In genomic region chr3:45297242-45297853, GRCm38 (mm10) we compare ENCODE assay signal across 11 mouse cellular contexts.
DNase-seq lines count a peak whose midpoint lies in the region; ATAC-seq and TF ChIP-seq lines count a peak whose summit lies in the region.
"Had no signal": no experiment of that assay in that cellular context is flagged by ENCODE, and none has a peak within 500 bp of the region (broad histone marks: within the 10 kb centered on the region; RNA-seq: fewer than 3 reads in every experiment).

No protein-coding gene starts in this region.

- peak; percentile 78 for ATAC-seq in hindbrain, postnatal 0 days
- no peak for ATAC-seq in hindbrain, embryonic 14.5 days (ENCODE audit: low FRiP score)
- no peak for ATAC-seq in megakaryocyte progenitor cell, adult 5-6 weeks (replicated peaks; ENCODE audit: poor library complexity)
- ATAC-seq: inflammation-experienced regulatory T-cells, adult 6 months had no signal

- no peaks in the 10 kb centered on the region for H3K36me3 ChIP-seq in hindbrain, postnatal 0 days (ENCODE audit: insufficient read depth, low read length)
- H3K36me3 ChIP-seq in hindbrain, embryonic 14.5 days (replicated peaks; ENCODE audit: control insufficient read depth, insufficient read depth), result no peaks in the 10 kb centered on the region

- H3K9me3 ChIP-seq in hindbrain, postnatal 0 days (ENCODE audit: low read length), result no peaks in the 10 kb centered on the region
- no peaks in the 10 kb centered on the region for H3K9me3 ChIP-seq in hindbrain, embryonic 14.5 days (ENCODE audit: control insufficient read depth, low read length)
- H3K9me3 ChIP-seq: megakaryocyte, embryonic 14.5 days had no signal

- 56% methylated on average over 12 of the region's 12 CpGs for WGBS in hindbrain, postnatal 0 days
- 76% methylated on average over 12 of the region's 12 CpGs for whole genome bisulfite sequencing in hindbrain, embryonic 14.5 days

- H3K27me3 ChIP-seq in hindbrain, postnatal 0 days (ENCODE audit: insufficient read depth, low read length), result no peaks in the 10 kb centered on the region
- H3K27me3 ChIP-seq in hindbrain, embryonic 14.5 days (ENCODE audit: control insufficient read depth, insufficient read depth, low read length), result no peaks in the 10 kb centered on the region
- H3K27me3 ChIP-seq: megakaryocyte, embryonic 14.5 days had no signal

- H3K9ac ChIP-seq in hindbrain, postnatal 0 days (replicated peaks; ENCODE audit: low read length), result no peak overlapping the region
- no peak overlapping the region for H3K9ac ChIP-seq in hindbrain, embryonic 14.5 days

- H3K27ac ChIP-seq in hindbrain, postnatal 0 days, result no peak overlapping the region
- H3K27ac ChIP-seq in hindbrain, embryonic 14.5 days, result no peak overlapping the region

- TF ChIP-seq CTCF in hindbrain, postnatal 0 days (IDR thresholded peaks at IDR 0.05; ENCODE audit: low read depth), result no peak

- H3K4me3 ChIP-seq in hindbrain, postnatal 0 days (ENCODE audit: low read length), result no peak overlapping the region
- H3K4me3 ChIP-seq in hindbrain, embryonic 14.5 days (replicated peaks; ENCODE audit: low read length), result no peak overlapping the region
- H3K4me3 ChIP-seq: megakaryocyte, embryonic 14.5 days had no signal

- no peak overlapping the region for H3K4me2 ChIP-seq in hindbrain, postnatal 0 days (ENCODE audit: low read depth, low read length)
- no peak overlapping the region for H3K4me2 ChIP-seq in hindbrain, embryonic 14.5 days (replicated peaks)

- no peaks in the 10 kb centered on the region for H3K4me1 ChIP-seq in hindbrain, postnatal 0 days (ENCODE audit: insufficient read depth, low read length)
- H3K4me1 ChIP-seq in hindbrain, embryonic 14.5 days (replicated peaks; ENCODE audit: control insufficient read depth, insufficient read depth, low read length), result no peaks in the 10 kb centered on the region
- H3K4me1 ChIP-seq: megakaryocyte, embryonic 14.5 days had no signal

- DNase-seq in hindbrain, postnatal 0 days (ENCODE audit: low spot score), result peak; percentile 68
- DNase-seq in hindbrain, embryonic 14.5 days (ENCODE audit: low spot score), result no peak
- peak; percentile 2 for DNase-seq in ovary, postnatal 36 days (ENCODE audit: low spot score)
- no peak for DNase-seq in ovary, postnatal 14 days (ENCODE audit: low spot score)
- peak; percentile 11 for DNase-seq in gastrocnemius, postnatal 25 days
- no peak for DNase-seq in testis, postnatal 14 days (ENCODE audit: low spot score)
- DNase-seq: cerebellum, adult 9-11 months; lung, adult 18-20 months had no signal

Comparison
In these comparisons a context has a peak if more than half of its experiments do, and no peak if none do; other contexts are left out.
1. DNase-seq: peak in hindbrain, postnatal 0 days (single experiment), ovary, postnatal 36 days (single experiment) and gastrocnemius, postnatal 25 days (single experiment); none in hindbrain, embryonic 14.5 days (single experiment), ovary, postnatal 14 days (single experiment) and testis, postnatal 14 days (single experiment).